Mouse (Mus musculus) stomach, embryonic 16.5 days (tissue): ENCODE results near the gene Gm19345. TPM values are rescaled to one million over a fixed set of nuclear protein-coding genes. Genes with fewer than 3 reads are reported as not detected.

Experiments
- ATAC-seq: fragments of 200-750 bp; cut with Nextera tagmentation; 2 replicates; pipeline ENCODE4 v1.8.0; 2017; ENCODE audit warnings: moderate number of reproducible peaks, moderate TSS enrichment; ENCODE audit not compliant: insufficient read depth, low FRiP score
- H3K27ac ChIP-seq: fragments of 300-500 bp; sonication (generic); 2 replicates; pipeline ENCODE4 v1.5.1; 2014; ENCODE audit warnings: low read length
- H3K27me3 ChIP-seq: fragments of 300-500 bp; sonication (generic); 2 replicates; pipeline ENCODE4 v1.6.1; 2014; ENCODE audit warnings: low read length, control low read depth, mixed read lengths; ENCODE audit not compliant: control insufficient read depth, insufficient read depth
- H3K36me3 ChIP-seq: fragments of 300-500 bp; sonication (generic); 2 replicates; pipeline ENCODE4 v1.6.1; 2014; ENCODE audit warnings: low read length; ENCODE audit not compliant: control insufficient read depth, insufficient read depth
- H3K4me1 ChIP-seq: fragments of 300-500 bp; sonication (generic); 2 replicates; pipeline ENCODE4 v1.6.1; 2014; ENCODE audit warnings: low read length, control low read depth, mixed read lengths; ENCODE audit not compliant: control insufficient read depth, insufficient read depth
- H3K4me2 ChIP-seq: fragments of 300-500 bp; sonication (generic); 2 replicates; pipeline ENCODE4 v1.6.1; 2014; ENCODE audit warnings: low read depth, low read length, mixed read lengths
- H3K4me3 ChIP-seq: fragments of 300-500 bp; sonication (generic); replicated peaks from 2 replicates; pipeline ENCODE4 v1.5.1; 2014; ENCODE audit warnings: mild to moderate bottlenecking, low read length
- H3K9ac ChIP-seq: fragments of 300-500 bp; sonication (generic); 2 replicates; pipeline ENCODE4 v1.6.1; 2014; ENCODE audit warnings: low read length
- H3K9me3 ChIP-seq: fragments of 300-500 bp; sonication (generic); replicated peaks from 2 replicates; pipeline ENCODE4 v1.6.1; 2016; ENCODE audit warnings: low read length, control low read depth; ENCODE audit not compliant: control insufficient read depth
- WGBS: fragments of 180-500 bp; shearing (Covaris S2); extraction: QIAGEN DNeasy Blood & Tissue Kit; methylation state at CpG from one replicate; pipeline ENCODE4 v1.1.7; 2014; 5-methylcytosine and 5-hydroxymethylcytosine counted together
- polyA plus RNA-seq: library from polyadenylated mRNA; unstranded; fragments of >200 nt; fragmentation: Nextera tagmentation; extraction: Ambion mirVana; gene quantifications from 2 replicates; pipeline ENCODE4 v1.2.1, GENCODE M21; 2015

The Gm19345 gene
- polyA plus RNA-seq, 1 experiment from 2014 or later = 0.31 TPM

- peak overlapping the region; percentile 56 for H3K27ac ChIP-seq
- H3K27me3 ChIP-seq = no peaks in the 10 kb centered on the region; the same call in none of the 2 replicates
- H3K9ac ChIP-seq = 0 out of 2 replicates have a peak overlapping the region, but pooled peaks have one; percentile 2
- H3K4me3 ChIP-seq = no peak overlapping the region
- peaks cover 3% of the 10 kb centered on the region; the same call in 1 of the 2 replicates for H3K4me1 ChIP-seq
- no peaks in the 10 kb centered on the region for H3K36me3 ChIP-seq
- WGBS = 69% methylated on average over 4 of the region's 4 CpGs
- no peak for ATAC-seq
- no peak overlapping the region for H3K4me2 ChIP-seq
- H3K9me3 ChIP-seq = no peaks in the 10 kb centered on the region
Observed at GRCm38 (mm10) chr7:19840371-19840770, 11.4 kb upstream of the Gm19345 start.

- H3K9me3 ChIP-seq = no peaks in the 10 kb centered on the region
- H3K27me3 ChIP-seq = no peaks in the 10 kb centered on the region; the same call in none of the 2 replicates
- peaks cover 3% of the 10 kb centered on the region; the same call in 1 of the 2 replicates for H3K4me1 ChIP-seq
- no peak for ATAC-seq
- H3K36me3 ChIP-seq = no peaks in the 10 kb centered on the region
- no peak overlapping the region for H3K4me2 ChIP-seq
- WGBS = 73% methylated on average over 3 of the region's 3 CpGs
- 0 out of 2 replicates have a peak overlapping the region, but pooled peaks have one; percentile 2 for H3K9ac ChIP-seq
- no peak overlapping the region for H3K4me3 ChIP-seq
- peak overlapping the region; percentile 72 for H3K27ac ChIP-seq
Observed at GRCm38 (mm10) chr7:19840936-19841335, 10.9 kb upstream of the Gm19345 start.

DNA sequence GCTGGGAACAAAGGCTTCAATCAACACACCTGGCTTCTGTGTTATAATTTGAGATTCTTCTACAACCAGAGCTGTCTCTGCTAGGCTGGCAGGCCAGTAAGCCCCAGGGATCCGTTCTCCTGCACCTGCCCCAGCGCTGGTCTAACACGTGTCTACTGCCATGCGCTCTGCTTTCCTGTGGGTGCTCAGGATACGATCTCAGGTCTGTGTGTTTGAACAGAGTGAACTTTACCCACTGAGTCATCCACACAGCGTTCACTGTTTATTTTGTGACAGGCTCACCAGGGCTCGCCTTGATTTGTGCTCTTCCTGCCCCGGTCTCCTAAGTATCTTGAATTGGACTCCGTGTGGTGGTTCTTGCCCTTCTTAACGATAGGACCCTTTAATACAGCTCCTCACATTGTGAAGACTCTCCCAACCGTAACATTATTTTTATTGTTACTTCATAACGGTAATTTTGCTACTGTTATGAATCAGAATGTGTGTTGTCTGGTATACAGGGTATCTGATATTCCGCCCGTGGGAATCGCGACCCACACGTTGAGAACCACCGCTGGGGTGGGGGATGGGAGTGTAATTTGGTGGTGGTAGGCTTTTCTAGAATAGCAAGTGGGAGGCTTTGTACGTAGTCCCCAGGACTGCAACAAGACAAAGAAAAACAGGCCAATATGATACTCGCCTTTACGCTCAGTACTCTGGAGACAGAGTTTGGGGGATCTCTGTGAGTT, 10.0 kb upstream of the Gm19345 start:
- 60% methylated on average over 21 of the region's 21 CpGs for WGBS
- H3K9me3 ChIP-seq = no peaks in the 10 kb centered on the region

DNA sequence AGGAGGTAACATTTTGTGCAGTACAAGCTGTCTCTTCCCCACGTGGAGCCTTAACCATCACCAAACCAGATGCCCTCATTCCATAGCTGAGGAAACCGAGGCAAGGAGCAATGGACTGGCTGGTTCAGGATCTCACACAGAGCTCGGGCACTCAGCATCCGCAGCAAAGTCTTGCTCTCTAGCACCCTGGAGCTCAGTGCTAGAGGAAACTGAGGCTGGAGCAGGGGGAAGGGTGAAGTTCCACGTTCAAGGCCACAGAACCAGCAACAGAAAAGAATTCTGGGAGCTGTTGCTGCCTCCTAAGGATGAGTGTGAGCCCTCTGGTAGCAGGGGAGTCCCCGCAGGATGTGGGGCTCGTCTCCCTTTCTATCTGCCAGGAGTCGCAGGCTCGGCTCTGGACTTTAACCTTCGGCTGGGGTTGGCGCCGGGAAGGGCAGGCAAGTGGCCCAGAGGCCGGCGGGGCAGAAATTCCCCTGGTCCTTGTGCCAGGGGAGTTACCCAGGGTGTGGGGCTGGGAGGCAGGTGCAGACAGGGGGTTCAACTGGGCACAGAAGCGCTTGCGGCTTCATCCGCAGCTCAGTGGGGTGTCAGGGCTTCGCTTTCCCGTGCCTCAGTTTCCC, 8.8 kb upstream of the Gm19345 start:
- ATAC-seq = no peak
- Histone ChIP-seq H3K4me3 (no peak overlapping the region), H3K27me3 (no peaks in the 10 kb centered on the region; the same call in none of the 2 replicates), H3K9me3 (no peaks in the 10 kb centered on the region), H3K4me2 (no peak overlapping the region), H3K27ac (no peak overlapping the region), H3K9ac (peak overlapping the region; percentile 46; the same call in 1 of the 2 replicates), H3K36me3 (no peaks in the 10 kb centered on the region), H3K4me1 (peaks cover 10% of the 10 kb centered on the region; the same call in 1 of the 2 replicates)
- WGBS = 34% methylated on average over 19 of the region's 19 CpGs

More for the DNA sequence above, 10.0 kb upstream of the Gm19345 start:
- H3K36me3 ChIP-seq = no peaks in the 10 kb centered on the region
- no peak overlapping the region for H3K9ac ChIP-seq
- no peak overlapping the region for H3K4me3 ChIP-seq
- H3K4me2 ChIP-seq = no peak overlapping the region
- peaks cover 3% of the 10 kb centered on the region; the same call in 1 of the 2 replicates for H3K4me1 ChIP-seq
- H3K27me3 ChIP-seq = no peaks in the 10 kb centered on the region; the same call in none of the 2 replicates
- peak; percentile 91 for ATAC-seq
- H3K27ac ChIP-seq = peak overlapping the region; percentile 72

- Histone ChIP-seq H3K36me3 (no peaks in the 10 kb centered on the region), H3K9me3 (no peaks in the 10 kb centered on the region), H3K27me3 (no peaks in the 10 kb centered on the region; the same call in none of the 2 replicates), H3K4me1 (peaks cover 10% of the 10 kb centered on the region; the same call in 1 of the 2 replicates), H3K4me3 (no peak overlapping the region), H3K4me2 (no peak overlapping the region), H3K9ac (0 out of 2 replicates have a peak overlapping the region, but pooled peaks have one; percentile 46), H3K27ac (no peak overlapping the region)
- WGBS = 6% methylated on average over 11 of the region's 11 CpGs
- peak; percentile 57 for ATAC-seq
Observed at GRCm38 (mm10) chr7:19843561-19843960, 8.2 kb upstream of the Gm19345 start.

GRCm38 (mm10) chr7:19844521-19845171, 7.2 kb upstream of the Gm19345 start:
- Histone ChIP-seq H3K9me3 (no peaks in the 10 kb centered on the region), H3K27ac (no peak overlapping the region), H3K4me3 (no peak overlapping the region), H3K36me3 (no peaks in the 10 kb centered on the region), H3K9ac (no peak overlapping the region), H3K4me1 (peaks cover 10% of the 10 kb centered on the region; the same call in 1 of the 2 replicates), H3K27me3 (no peaks in the 10 kb centered on the region; the same call in none of the 2 replicates), H3K4me2 (no peak overlapping the region)
- no peak for ATAC-seq
- WGBS = 64% methylated on average over 15 of the region's 15 CpGs

DNA sequence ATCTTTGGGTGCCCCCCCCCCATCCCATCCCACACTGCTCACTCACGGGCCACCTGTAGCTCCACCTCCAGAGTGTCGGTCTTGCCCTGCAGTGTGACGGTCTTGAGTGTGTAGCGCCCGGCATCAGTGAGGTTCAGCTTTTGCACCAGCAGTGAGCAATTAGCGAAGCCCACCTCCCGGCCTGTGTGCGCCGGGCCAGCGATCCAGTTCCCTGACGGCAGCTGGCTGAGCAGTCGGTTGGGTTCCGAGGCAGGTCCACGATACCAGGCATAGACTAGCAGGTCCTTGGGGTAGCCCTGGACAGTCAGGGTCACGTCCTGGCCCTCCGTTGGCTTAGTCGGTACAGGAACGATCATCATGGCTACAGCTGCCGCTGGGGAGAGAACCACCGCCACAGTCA, 1.7 kb downstream of the Gm19345 start:
- Histone ChIP-seq H3K9ac (no peak overlapping the region), H3K9me3 (no peaks in the 10 kb centered on the region), H3K36me3 (no peaks in the 10 kb centered on the region), H3K4me2 (no peak overlapping the region), H3K27ac (no peak overlapping the region), H3K4me1 (peaks cover 4% of the 10 kb centered on the region; the same call in 1 of the 2 replicates), H3K4me3 (no peak overlapping the region), H3K27me3 (peaks cover 17% of the 10 kb centered on the region)
- ATAC-seq = no peak
- 85% methylated on average over 20 of the region's 20 CpGs for WGBS

GRCm38 (mm10) chr7:19855663-19856062, 3.9 kb downstream of the Gm19345 start:
- Histone ChIP-seq H3K36me3 (no peaks in the 10 kb centered on the region), H3K4me2 (no peak overlapping the region), H3K4me3 (no peak overlapping the region), H3K9ac (no peak overlapping the region), H3K27ac (no peak overlapping the region), H3K4me1 (peaks cover 4% of the 10 kb centered on the region; the same call in 1 of the 2 replicates), H3K27me3 (peaks cover 16% of the 10 kb centered on the region), H3K9me3 (no peaks in the 10 kb centered on the region)
- ATAC-seq = no peak
- WGBS = 77% methylated on average over 5 of the region's 5 CpGs
